Mouse (Mus musculus): ENCODE measurements around the gene Mapk8ip2.

- TF ChIP-seq CTCF (IDR thresholded peaks at IDR 0.05; ENCODE audit: extremely low read depth, insufficient read depth, low read length) (no peak), POLR2A (IDR thresholded peaks at IDR 0.05; ENCODE audit: extremely low read depth, insufficient read depth, low read length) (no peak)
Measured at GRCm38 (mm10) chr15:89406691-89407090, 47.0 kb upstream of the Mapk8ip2 start.
